Mouse (Mus musculus): ENCODE results near the gene Vmn1r217. TPM values are rescaled to one million over a fixed set of nuclear protein-coding genes. Genes with fewer than 3 reads are reported as not detected.
"Not testable (repeated sequence)": the region's sequence is repeated elsewhere in the genome, so short reads cannot be mapped to it uniquely, and the experiment has no call there.

Vmn1r217 gene
- not detected for total RNA-seq (2021)

- DNase-seq = not testable (repeated sequence)
These were observed at the start of gene Vmn1r217 for GRCm38 (mm10) chr13:23118126-23118525. Gene Vmn1r217, minus strand, starts transcription at chr13:23118226.

DNA sequence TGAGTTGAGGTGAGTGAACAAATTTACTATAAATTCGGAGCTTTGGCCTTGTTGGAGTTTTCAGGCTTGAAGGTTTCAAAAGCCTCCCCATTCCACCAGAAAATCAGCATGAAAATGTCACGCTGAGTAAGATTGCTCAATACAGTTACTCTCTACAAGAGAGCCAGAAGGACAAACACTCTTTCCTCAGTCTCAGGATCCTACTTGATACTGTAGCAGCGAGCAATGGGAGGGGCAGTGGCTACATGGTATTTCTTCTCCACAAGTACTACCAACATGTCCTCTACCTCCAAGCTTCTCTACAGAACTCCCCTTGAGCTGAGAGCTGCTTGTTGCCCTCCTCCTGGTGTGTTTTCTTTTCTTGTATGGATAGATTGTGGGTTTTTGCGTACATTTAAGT, 48.4 kb upstream of the Vmn1r217 start:
- DNase-seq = not testable (repeated sequence)

DNA sequence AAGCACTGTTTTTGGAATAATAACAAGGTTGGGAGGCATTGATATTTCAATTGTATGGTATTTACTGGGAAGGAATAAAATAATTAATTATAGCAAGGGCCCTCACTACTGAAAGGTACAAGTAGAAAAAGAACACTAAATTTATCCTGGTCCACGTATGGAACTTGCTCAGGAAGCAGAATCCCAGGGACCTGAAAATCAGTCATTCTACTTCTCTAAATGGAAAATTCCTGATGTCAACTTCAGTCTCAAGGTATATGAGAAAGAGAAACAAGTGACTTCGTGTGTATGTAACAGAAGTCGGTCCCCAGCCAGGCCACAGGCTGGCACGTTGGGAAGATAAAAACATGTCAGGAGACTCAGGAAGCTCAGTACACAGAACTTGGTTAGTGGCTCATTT, 41.0 kb upstream of the Vmn1r217 start, which contains the start of gene Vmn1r219:
Gene Vmn1r219, plus strand, starts transcription at position 301 of the 400 bp plus-strand sequence.
- DNase-seq = no peak

GRCm38 (mm10) chr13:23157848-23158247, 39.8 kb upstream of the Vmn1r217 start:
- DNase-seq = peak; percentile 27

DNA sequence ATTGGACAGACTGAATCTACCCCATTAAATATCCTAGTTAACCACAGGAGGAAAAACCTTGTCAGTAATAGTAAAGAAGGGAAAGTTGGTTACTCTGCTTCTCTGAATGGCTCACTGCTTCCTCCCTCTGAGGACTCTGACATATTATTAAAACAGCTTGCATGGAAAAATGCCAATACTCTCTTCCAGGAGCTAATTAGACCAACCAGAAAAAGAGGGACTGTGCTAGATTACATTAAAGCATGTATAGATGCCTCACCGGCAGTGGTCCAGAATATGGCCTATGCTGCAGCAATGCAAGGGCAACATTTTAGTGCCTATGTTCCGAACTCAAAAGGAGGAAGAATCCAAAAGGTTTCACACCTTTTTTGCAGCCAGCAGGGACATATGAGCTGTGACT, 20.9 kb upstream of the Vmn1r217 start:
- DNase-seq = no peak

- DNase-seq = no peak
These were observed 15.5 kb upstream of the Vmn1r217 start for GRCm38 (mm10) chr13:23133501-23133900.

DNA sequence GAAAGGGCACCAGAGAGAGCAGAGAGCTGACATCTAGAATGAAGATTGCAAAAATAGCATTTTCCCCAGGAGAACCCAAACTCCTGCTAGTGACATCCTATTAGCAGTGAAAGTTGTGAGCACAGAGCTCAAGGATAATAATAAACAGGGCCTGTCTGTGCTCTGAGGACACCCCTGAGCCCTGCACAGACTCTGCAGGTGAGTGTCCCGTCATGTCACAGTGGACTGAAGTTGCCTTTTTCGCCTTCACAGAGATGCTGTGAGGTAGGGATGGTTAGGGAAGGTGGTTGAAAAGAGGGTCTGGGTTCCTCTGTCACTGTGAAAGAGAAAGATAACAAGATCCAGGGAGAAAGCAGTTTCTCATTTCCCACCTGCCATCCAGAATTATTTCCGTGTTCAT, 15.1 kb upstream of the Vmn1r217 start, which contains the start of gene Vmn1r218:
Gene Vmn1r218, plus strand, starts transcription at position 57 of the 400 bp plus-strand sequence.
- no peak for DNase-seq

GRCm38 (mm10) chr13:23120611-23121010, 2.6 kb upstream of the Vmn1r217 start:
- no peak for DNase-seq

GRCm38 (mm10) chr13:23094386-23094785, 23.6 kb downstream of the Vmn1r217 start:
- DNase-seq = no peak

- DNase-seq = no peak
These were observed 48.7 kb downstream of the Vmn1r217 start for GRCm38 (mm10) chr13:23069312-23069711.

GRCm38 (mm10) chr13:23067725-23068124, 50.3 kb downstream of the Vmn1r217 start, which contains the start of gene Vmn1r215:
Gene Vmn1r215, plus strand, starts transcription at chr13:23068025.
- no peak for DNase-seq

DNA sequence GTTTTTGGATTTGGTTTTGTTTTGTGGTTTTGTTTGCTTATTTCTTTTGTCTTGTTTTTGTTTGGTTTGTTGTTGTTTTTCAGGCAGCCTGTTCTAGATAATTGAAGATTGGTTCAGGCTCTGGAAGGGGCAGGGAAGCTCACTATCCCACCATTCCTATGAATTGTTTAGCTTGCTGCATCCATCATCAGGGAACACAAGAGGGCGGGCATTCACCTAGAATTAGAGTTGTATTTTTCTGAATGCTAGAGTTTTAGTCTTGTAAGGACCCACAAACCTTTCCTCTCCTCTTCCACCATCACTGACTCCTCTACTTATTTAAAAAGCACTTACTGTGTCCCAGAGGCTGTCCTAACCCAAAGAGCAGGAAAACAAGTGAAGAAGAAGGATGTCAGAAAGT, 60.2 kb downstream of the Vmn1r217 start:
- DNase-seq = no peak

Other genes starting within 250 kb of the Vmn1r217 start
- not detected for gene Vmn1r212, start 234.0 kb downstream of the Vmn1r217 start, total RNA-seq (2021)
- gene Vmn1r213, start 110.6 kb downstream of the Vmn1r217 start, total RNA-seq (2021) = not detected
- not detected for gene Vmn1r214, start 87.8 kb downstream of the Vmn1r217 start, total RNA-seq (2021)
- not detected for gene Vmn1r215, start 50.2 kb downstream of the Vmn1r217 start, total RNA-seq (2021)
- gene Vmn1r218, start 14.9 kb upstream of the Vmn1r217 start, total RNA-seq (2021) = not detected
- not detected for gene Vmn1r219, start 41.1 kb upstream of the Vmn1r217 start, total RNA-seq (2021)
- not detected for gene Vmn1r220, start 69.7 kb upstream of the Vmn1r217 start, total RNA-seq (2021)
- not detected for gene Vmn1r221, start 95.9 kb upstream of the Vmn1r217 start, total RNA-seq (2021)
- not detected for gene Vmn1r222, start 117.7 kb upstream of the Vmn1r217 start, total RNA-seq (2021)
- gene Vmn1r223, start 128.9 kb upstream of the Vmn1r217 start, total RNA-seq (2021) = not detected